Mouse (Mus musculus): Measurements from ENCODE around the gene Slc9a9. TPM values are rescaled to one million over a fixed set of nuclear protein-coding genes. Genes with fewer than 3 reads are reported as not detected.

Slc9a9 gene
- polyA plus RNA-seq, 1 experiment from 2014 or later: 4.8 TPM

- no peaks in the 10 kb centered on the region for H3K4me1 ChIP-seq
- H3K27me3 ChIP-seq: no peaks in the 10 kb centered on the region
- H3K4me2 ChIP-seq (replicated peaks): no peak overlapping the region
- no peaks in the 10 kb centered on the region for H3K36me3 ChIP-seq
- WGBS: 33% methylated on average over 3 of the region's 3 CpGs
- no peak overlapping the region for H3K4me3 ChIP-seq
- no peak overlapping the region for H3K9ac ChIP-seq
- ATAC-seq (ENCODE audit: insufficient number of reproducible peaks, insufficient read depth, low FRiP score, low TSS enrichment): no peak
- H3K27ac ChIP-seq: no peak overlapping the region
- no peaks in the 10 kb centered on the region for H3K9me3 ChIP-seq
Observed at GRCm38 (mm10) chr9:95150096-95150495, 480.4 kb downstream of the Slc9a9 start.

GRCm38 (mm10) chr9:95150597-95150996, 480.9 kb downstream of the Slc9a9 start:
- Histone ChIP-seq H3K4me2 (replicated peaks) (no peak overlapping the region), H3K4me3 (no peak overlapping the region), H3K9ac (no peak overlapping the region), H3K27ac (no peak overlapping the region), H3K36me3 (no peaks in the 10 kb centered on the region), H3K4me1 (no peaks in the 10 kb centered on the region), H3K9me3 (no peaks in the 10 kb centered on the region), H3K27me3 (no peaks in the 10 kb centered on the region)
- WGBS: 78% methylated on average over 3 of the region's 3 CpGs
- no peak for ATAC-seq (ENCODE audit: insufficient number of reproducible peaks, insufficient read depth, low FRiP score, low TSS enrichment)

- no peak overlapping the region for H3K4me3 ChIP-seq
- 72% methylated on average over 4 of the region's 4 CpGs for WGBS
- no peaks in the 10 kb centered on the region for H3K9me3 ChIP-seq
- H3K4me2 ChIP-seq (replicated peaks): no peak overlapping the region
- no peak for ATAC-seq (ENCODE audit: insufficient number of reproducible peaks, insufficient read depth, low FRiP score, low TSS enrichment)
- no peak overlapping the region for H3K27ac ChIP-seq
- H3K36me3 ChIP-seq: no peaks in the 10 kb centered on the region
- no peak overlapping the region for H3K9ac ChIP-seq
- no peaks in the 10 kb centered on the region for H3K4me1 ChIP-seq
- no peaks in the 10 kb centered on the region for H3K27me3 ChIP-seq
Observed at GRCm38 (mm10) chr9:95150998-95151397, 481.3 kb downstream of the Slc9a9 start.

GRCm38 (mm10) chr9:95151746-95152145, 482.0 kb downstream of the Slc9a9 start:
- WGBS: 51% methylated on average over 4 of the region's 4 CpGs
- Histone ChIP-seq H3K27me3 (no peaks in the 10 kb centered on the region), H3K4me1 (no peaks in the 10 kb centered on the region), H3K9me3 (no peaks in the 10 kb centered on the region), H3K36me3 (no peaks in the 10 kb centered on the region), H3K4me3 (no peak overlapping the region), H3K9ac (no peak overlapping the region), H3K27ac (no peak overlapping the region), H3K4me2 (replicated peaks) (no peak overlapping the region)
- no peak for ATAC-seq (ENCODE audit: insufficient number of reproducible peaks, insufficient read depth, low FRiP score, low TSS enrichment)

GRCm38 (mm10) chr9:95153966-95154365, 484.3 kb downstream of the Slc9a9 start:
- H3K4me3 ChIP-seq: no peak overlapping the region
- no peak for ATAC-seq (ENCODE audit: insufficient number of reproducible peaks, insufficient read depth, low FRiP score, low TSS enrichment)
- no peak overlapping the region for H3K9ac ChIP-seq
- H3K4me1 ChIP-seq: no peaks in the 10 kb centered on the region
- 61% methylated on average over 6 of the region's 6 CpGs for WGBS
- H3K4me2 ChIP-seq (replicated peaks): no peak overlapping the region
- no peaks in the 10 kb centered on the region for H3K27me3 ChIP-seq
- no peak overlapping the region for H3K27ac ChIP-seq
- H3K9me3 ChIP-seq: no peaks in the 10 kb centered on the region
- H3K36me3 ChIP-seq: no peaks in the 10 kb centered on the region

GRCm38 (mm10) chr9:95157948-95158347, 488.2 kb downstream of the Slc9a9 start:
- Histone ChIP-seq H3K9me3 (no peaks in the 10 kb centered on the region), H3K9ac (no peak overlapping the region), H3K4me1 (no peaks in the 10 kb centered on the region), H3K4me2 (replicated peaks) (no peak overlapping the region), H3K27ac (no peak overlapping the region), H3K4me3 (no peak overlapping the region), H3K27me3 (no peaks in the 10 kb centered on the region), H3K36me3 (no peaks in the 10 kb centered on the region)
- ATAC-seq (ENCODE audit: insufficient number of reproducible peaks, insufficient read depth, low FRiP score, low TSS enrichment): no peak
- 73% methylated on average over 4 of the region's 4 CpGs for WGBS

GRCm38 (mm10) chr9:95158916-95159315, 489.2 kb downstream of the Slc9a9 start:
- H3K27me3 ChIP-seq: no peaks in the 10 kb centered on the region
- no peaks in the 10 kb centered on the region for H3K9me3 ChIP-seq
- H3K4me3 ChIP-seq: no peak overlapping the region
- no peaks in the 10 kb centered on the region for H3K36me3 ChIP-seq
- ATAC-seq (ENCODE audit: insufficient number of reproducible peaks, insufficient read depth, low FRiP score, low TSS enrichment): no peak
- no peak overlapping the region for H3K9ac ChIP-seq
- no peak overlapping the region for H3K27ac ChIP-seq
- H3K4me2 ChIP-seq (replicated peaks): no peak overlapping the region
- 85% methylated on average over 8 of the region's 8 CpGs for WGBS
- no peaks in the 10 kb centered on the region for H3K4me1 ChIP-seq

GRCm38 (mm10) chr9:95160575-95161300, 491.0 kb downstream of the Slc9a9 start:
- H3K9me3 ChIP-seq: no peaks in the 10 kb centered on the region
- 87% methylated on average over 7 of the region's 7 CpGs for WGBS
- H3K4me1 ChIP-seq: no peaks in the 10 kb centered on the region
- ATAC-seq (ENCODE audit: insufficient number of reproducible peaks, insufficient read depth, low FRiP score, low TSS enrichment): no peak
- no peaks in the 10 kb centered on the region for H3K27me3 ChIP-seq
- no peaks in the 10 kb centered on the region for H3K36me3 ChIP-seq
- no peak overlapping the region for H3K4me3 ChIP-seq
- no peak overlapping the region for H3K9ac ChIP-seq
- no peak overlapping the region for H3K27ac ChIP-seq
- no peak overlapping the region for H3K4me2 ChIP-seq (replicated peaks)

GRCm38 (mm10) chr9:95161699-95162098, 492.0 kb downstream of the Slc9a9 start:
- Histone ChIP-seq H3K36me3 (no peaks in the 10 kb centered on the region), H3K4me1 (no peaks in the 10 kb centered on the region), H3K4me2 (replicated peaks) (no peak overlapping the region), H3K9ac (no peak overlapping the region), H3K27ac (no peak overlapping the region), H3K4me3 (no peak overlapping the region), H3K9me3 (no peaks in the 10 kb centered on the region), H3K27me3 (no peaks in the 10 kb centered on the region)
- WGBS: 56% methylated on average over 2 of the region's 2 CpGs
- no peak for ATAC-seq (ENCODE audit: insufficient number of reproducible peaks, insufficient read depth, low FRiP score, low TSS enrichment)

- WGBS: 81% methylated on average over 4 of the region's 4 CpGs
- Histone ChIP-seq H3K27me3 (no peaks in the 10 kb centered on the region), H3K9me3 (no peaks in the 10 kb centered on the region), H3K4me1 (no peaks in the 10 kb centered on the region), H3K9ac (no peak overlapping the region), H3K4me3 (no peak overlapping the region), H3K4me2 (replicated peaks) (no peak overlapping the region), H3K27ac (no peak overlapping the region), H3K36me3 (no peaks in the 10 kb centered on the region)
- ATAC-seq (ENCODE audit: insufficient number of reproducible peaks, insufficient read depth, low FRiP score, low TSS enrichment): no peak
Observed at GRCm38 (mm10) chr9:95166224-95166623, 496.5 kb downstream of the Slc9a9 start.

GRCm38 (mm10) chr9:95167806-95168205, 498.1 kb downstream of the Slc9a9 start:
- Histone ChIP-seq H3K27me3 (no peaks in the 10 kb centered on the region), H3K27ac (no peak overlapping the region), H3K4me3 (no peak overlapping the region), H3K9me3 (no peaks in the 10 kb centered on the region), H3K36me3 (no peaks in the 10 kb centered on the region), H3K4me1 (no peaks in the 10 kb centered on the region), H3K9ac (no peak overlapping the region), H3K4me2 (replicated peaks) (no peak overlapping the region)
- WGBS: 74% methylated on average over 1 of the region's 1 CpGs
- ATAC-seq (ENCODE audit: insufficient number of reproducible peaks, insufficient read depth, low FRiP score, low TSS enrichment): no peak

- Histone ChIP-seq H3K9ac (no peak overlapping the region), H3K27me3 (no peaks in the 10 kb centered on the region), H3K36me3 (no peaks in the 10 kb centered on the region), H3K4me3 (no peak overlapping the region), H3K27ac (no peak overlapping the region), H3K9me3 (no peaks in the 10 kb centered on the region), H3K4me2 (replicated peaks) (no peak overlapping the region), H3K4me1 (no peaks in the 10 kb centered on the region)
- WGBS: 87% methylated on average over 13 of the region's 13 CpGs
- ATAC-seq (ENCODE audit: insufficient number of reproducible peaks, insufficient read depth, low FRiP score, low TSS enrichment): no peak
Observed at GRCm38 (mm10) chr9:95168487-95169008, 498.8 kb downstream of the Slc9a9 start.
